Mouse (Mus musculus) liver, postnatal 0 days (tissue): ENCODE results near the gene Nsmce1.

ENCODE experiments used
- CTCF ChIP-seq: sonication (generic); IDR thresholded peaks from 2 replicates; pipeline ENCODE4 v1.5.1; 2016; ENCODE audit warnings: antibody characterized with exemption, low read depth
- EP300 ChIP-seq: IDR thresholded peaks from 2 replicates; pipeline ENCODE4 v1.6.1; 2016; ENCODE audit warnings: antibody characterized with exemption, low read depth, mild to moderate bottlenecking

DNA sequence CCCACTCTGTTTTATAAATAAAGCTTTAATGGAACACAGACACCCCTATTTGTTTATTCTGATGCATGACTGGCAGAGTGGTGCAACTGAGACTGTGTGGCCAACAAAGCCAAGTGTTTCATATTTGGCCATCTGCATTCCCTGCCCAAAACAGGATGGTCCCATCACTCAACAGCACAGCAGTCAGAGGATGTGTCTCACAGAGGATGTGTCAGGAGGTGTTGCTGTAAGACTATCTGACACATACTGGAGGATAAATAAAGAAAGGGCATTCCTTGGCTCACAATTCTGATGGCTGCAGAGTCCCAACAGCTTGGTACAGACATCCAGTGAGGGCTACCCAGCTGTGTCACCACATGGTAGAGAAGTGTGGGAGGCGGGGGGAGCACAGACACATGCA, 40.7 kb downstream of the Nsmce1 start:
- no peak for TF ChIP-seq CTCF
- TF ChIP-seq EP300: no peak
